Mouse (Mus musculus) hindbrain, postnatal 0 days (tissue): ENCODE measurements at regions not wholly inside any gene's neighbourhood (a gene's known extent, or its start where the extent isn't known, plus 50 kb on each side); places are given as distances from the start of the nearest gene placed in this dataset.

Experiments used
- ATAC-seq: fragments of 200-750 bp; cut with Nextera tagmentation; 2 replicates; pipeline ENCODE4 v1.8.0; 2017; ENCODE audit warnings: mild to moderate bottlenecking, moderate TSS enrichment, moderate library complexity
- DNase-seq: peaks from one replicate; pipeline ENCODE4 v3.0.0-alpha.2; 2015; ENCODE audit warnings: low spot score
- H3K27ac ChIP-seq: fragments of 300-500 bp; sonication (generic); 2 replicates; pipeline ENCODE4 v1.5.1; 2014; ENCODE audit warnings: mild to moderate bottlenecking
- H3K27me3 ChIP-seq: fragments of 300-500 bp; sonication (generic); 2 replicates; pipeline ENCODE4 v1.6.1; 2014; ENCODE audit warnings: low read length, mixed read lengths; ENCODE audit not compliant: insufficient read depth
- H3K36me3 ChIP-seq: fragments of 300-500 bp; sonication (generic); 2 replicates; pipeline ENCODE4 v1.6.1; 2014; ENCODE audit warnings: low read length, mixed read lengths; ENCODE audit not compliant: insufficient read depth
- H3K4me1 ChIP-seq: fragments of 300-500 bp; sonication (generic); 2 replicates; pipeline ENCODE4 v1.6.1; 2014; ENCODE audit warnings: antibody characterized with exemption, low read length, mixed read lengths; ENCODE audit not compliant: insufficient read depth
- H3K4me2 ChIP-seq: fragments of 300-500 bp; sonication (generic); 2 replicates; pipeline ENCODE4 v1.6.1; 2014; ENCODE audit warnings: low read depth, mild to moderate bottlenecking, low read length, moderate library complexity, mixed read lengths
- H3K4me3 ChIP-seq: fragments of 300-500 bp; sonication (generic); 2 replicates; pipeline ENCODE4 v1.5.1; 2014; ENCODE audit warnings: low read length
- H3K9ac ChIP-seq: fragments of 300-500 bp; sonication (generic); replicated peaks from 2 replicates; pipeline ENCODE4 v1.6.1; 2014; ENCODE audit warnings: mild to moderate bottlenecking, low read length, moderate library complexity, mixed read lengths
- H3K9me3 ChIP-seq: fragments of 300-500 bp; sonication (generic); 2 replicates; pipeline ENCODE4 v1.6.1; 2016; ENCODE audit warnings: low read length, mixed read lengths
- CTCF ChIP-seq: IDR thresholded peaks from 2 replicates; pipeline ENCODE4 v1.5.1; 2016; ENCODE audit warnings: antibody characterized with exemption, control low read depth, low read depth
- whole genome bisulfite sequencing: fragments of 180-500 bp; shearing (Covaris S2); extraction: QIAGEN DNeasy Blood & Tissue Kit; methylation state at CpG from one replicate; pipeline ENCODE4 v1.1.7; 2014; 5-methylcytosine and 5-hydroxymethylcytosine counted together

DNA sequence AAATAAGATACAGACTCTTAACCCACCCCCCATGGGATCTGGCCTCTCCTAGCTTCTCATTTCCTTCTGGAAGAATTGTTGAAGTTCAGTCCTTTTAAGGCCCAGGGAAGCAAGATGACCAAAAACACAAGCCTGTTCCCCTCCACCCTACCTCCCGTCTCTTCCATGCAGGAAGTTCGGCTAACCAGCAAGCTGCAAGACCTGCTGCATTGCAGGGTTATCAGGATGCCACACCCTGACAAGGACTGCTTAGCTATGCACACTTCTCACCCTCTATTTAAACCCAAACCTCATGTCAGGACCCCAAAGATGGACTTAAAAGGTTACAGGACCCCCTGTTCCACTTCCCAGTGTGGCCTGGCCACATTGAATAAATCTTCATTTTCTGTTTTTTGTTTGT lies 119.2 kb upstream of the Lemd2 start:
- Histone ChIP-seq H3K4me3 (no peak overlapping the region), H3K9me3 (no peaks in the 10 kb centered on the region), H3K27me3 (no peaks in the 10 kb centered on the region), H3K4me2 (no peak overlapping the region), H3K9ac (no peak overlapping the region), H3K27ac (no peak overlapping the region), H3K36me3 (no peaks in the 10 kb centered on the region), H3K4me1 (no peaks in the 10 kb centered on the region)
- ATAC-seq (no peak), DNase-seq (no peak)
- TF ChIP-seq CTCF = no peak
- 91% methylated on average over 2 of the region's 2 CpGs for WGBS

DNA sequence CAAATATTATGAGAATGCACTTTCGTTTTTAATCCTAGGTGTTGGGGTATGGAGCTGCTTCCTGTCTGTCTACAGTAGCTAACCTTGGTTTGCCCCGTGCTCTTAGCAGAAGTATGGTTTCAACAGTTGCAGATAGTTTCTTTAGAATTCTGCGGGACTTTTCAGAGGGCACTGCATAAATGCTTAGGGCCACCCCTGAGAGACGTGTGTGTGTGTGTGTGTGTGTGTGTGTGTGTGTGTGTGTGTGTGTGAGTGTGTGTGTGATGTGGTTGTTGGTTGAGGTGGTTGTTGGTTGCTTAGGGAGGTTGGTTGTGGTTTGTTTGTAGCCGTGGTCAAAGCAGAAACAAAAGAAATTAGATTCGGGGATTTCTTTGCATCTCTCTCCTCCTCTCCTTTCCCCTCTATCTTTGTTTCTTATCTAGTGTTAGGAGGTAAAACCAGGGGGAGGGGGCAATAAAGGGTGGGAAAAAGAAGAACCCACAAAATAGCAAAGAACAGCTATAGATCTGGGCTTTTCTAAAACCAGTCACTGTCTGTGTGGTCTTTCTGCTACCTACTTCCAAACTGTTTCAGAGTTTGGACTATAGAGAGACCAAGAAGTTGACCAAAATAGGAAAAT lies 118.7 kb upstream of the Lemd2 start:
- Histone ChIP-seq H3K27me3 (no peaks in the 10 kb centered on the region), H3K4me2 (no peak overlapping the region), H3K9ac (no peak overlapping the region), H3K36me3 (no peaks in the 10 kb centered on the region), H3K4me1 (0 out of 2 replicates have a peak, but pooled peaks cover 5% of the 10 kb centered on the region), H3K27ac (no peak overlapping the region), H3K4me3 (no peak overlapping the region), H3K9me3 (no peaks in the 10 kb centered on the region)
- WGBS = 82% methylated on average over 6 of the region's 6 CpGs
- DNase-seq (no peak), ATAC-seq (no peak)
- no peak for TF ChIP-seq CTCF

- Histone ChIP-seq H3K4me1 (peaks cover 28% of the 10 kb centered on the region), H3K4me3 (no peak overlapping the region), H3K27ac (no peak overlapping the region), H3K36me3 (no peaks in the 10 kb centered on the region), H3K4me2 (no peak overlapping the region), H3K27me3 (no peaks in the 10 kb centered on the region), H3K9me3 (no peaks in the 10 kb centered on the region), H3K9ac (no peak overlapping the region)
- WGBS = 77% methylated on average over 7 of the region's 7 CpGs
- no peak for TF ChIP-seq CTCF
- no peak for DNase-seq
- no peak for ATAC-seq
Measured at GRCm38 (mm10) chr17:27318969-27319695, 114.9 kb upstream of the Lemd2 start.

DNA sequence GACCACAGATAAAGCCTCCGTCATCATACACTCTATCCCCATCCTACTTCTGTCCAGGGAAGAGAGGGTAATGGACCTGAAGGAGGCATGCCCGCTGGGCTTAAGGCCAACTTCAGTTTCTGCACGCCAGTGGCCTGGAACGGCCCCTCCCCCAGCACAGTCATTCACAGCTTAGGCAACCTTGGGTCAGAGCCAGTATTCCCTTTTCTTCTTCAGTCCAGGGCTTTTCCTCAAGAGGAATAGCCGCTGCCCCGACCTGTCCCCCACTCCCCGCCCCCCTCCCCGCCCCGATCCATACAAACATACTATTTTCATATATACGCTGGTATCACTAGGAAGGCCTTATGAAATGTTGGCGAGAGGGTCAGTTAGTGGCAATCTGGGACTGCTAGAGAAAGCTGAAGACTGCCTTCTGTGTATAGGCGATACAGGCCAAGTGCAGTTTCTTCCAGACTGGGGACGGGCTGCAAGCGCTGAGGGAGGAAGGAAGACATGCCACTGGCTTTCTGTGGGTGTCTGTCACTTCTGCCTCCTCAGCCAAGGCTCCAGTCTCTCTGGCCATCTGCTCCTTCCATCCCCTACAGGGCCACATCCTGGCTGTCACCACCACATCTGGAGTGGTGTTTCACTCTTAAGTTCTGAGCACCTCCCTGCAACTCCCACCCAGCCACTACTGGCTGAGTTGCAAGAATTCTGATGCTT lies 113.5 kb upstream of the Lemd2 start:
- TF ChIP-seq CTCF = no peak
- no peaks in the 10 kb centered on the region for H3K9me3 ChIP-seq
- H3K9ac ChIP-seq = no peak overlapping the region
- H3K4me2 ChIP-seq = peak overlapping the region; percentile 29; the same call in 1 of the 2 replicates
- DNase-seq (peak; percentile 85), ATAC-seq (peak; percentile 72)
- H3K4me3 ChIP-seq = no peak overlapping the region
- no peaks in the 10 kb centered on the region for H3K36me3 ChIP-seq
- 36% methylated on average over 14 of the region's 14 CpGs for WGBS
- H3K27me3 ChIP-seq = no peaks in the 10 kb centered on the region
- H3K4me1 ChIP-seq = peaks cover 28% of the 10 kb centered on the region
- H3K27ac ChIP-seq = peak overlapping the region; percentile 62

DNA sequence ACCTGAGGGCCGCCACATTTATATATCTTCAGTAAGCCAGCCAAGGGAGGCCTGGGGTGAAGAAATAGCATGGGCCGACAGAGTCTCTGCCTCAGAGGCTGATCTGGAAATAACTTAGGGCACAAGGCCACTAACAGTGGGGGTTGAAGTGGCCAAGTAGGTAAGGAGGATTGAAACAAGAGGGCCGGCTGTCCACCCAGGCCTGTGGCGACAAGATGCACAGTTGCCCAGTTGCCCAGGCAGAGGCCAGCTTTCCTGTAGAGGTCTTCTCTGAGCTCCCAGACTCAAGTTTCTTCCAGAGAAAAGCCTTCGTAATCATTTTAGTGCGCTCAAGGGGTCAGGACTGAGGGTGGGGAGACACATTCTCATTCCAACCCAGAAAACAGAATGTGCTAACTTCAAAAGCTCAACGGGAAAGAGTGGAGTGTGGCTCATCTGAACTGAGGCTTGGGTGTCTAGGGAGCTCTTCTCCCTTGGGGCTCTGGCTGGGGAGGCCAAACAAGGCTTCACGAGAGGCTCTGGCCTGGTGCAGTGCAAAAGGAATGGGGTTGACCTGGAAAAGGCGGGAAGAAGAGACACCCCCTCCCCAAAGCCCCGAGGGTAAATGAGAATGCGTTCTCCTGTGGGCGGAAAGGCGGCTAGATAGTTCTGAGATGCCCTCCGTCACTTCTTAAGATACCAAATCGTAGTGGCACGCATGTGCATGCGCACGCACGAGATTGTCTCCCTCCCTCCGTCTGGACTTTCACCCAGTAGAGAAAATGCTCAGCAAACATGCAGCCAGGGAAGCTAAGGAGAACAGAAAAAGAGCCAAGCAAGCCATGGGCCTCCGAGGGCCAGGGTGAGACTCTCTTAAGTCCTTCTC lies 112.7 kb upstream of the Lemd2 start:
- no peaks in the 10 kb centered on the region for H3K36me3 ChIP-seq
- H3K4me1 ChIP-seq = peaks cover 28% of the 10 kb centered on the region
- H3K27ac ChIP-seq = no peak overlapping the region
- no peak for TF ChIP-seq CTCF
- ATAC-seq (no peak), DNase-seq (no peak)
- H3K9me3 ChIP-seq = no peaks in the 10 kb centered on the region
- H3K27me3 ChIP-seq = no peaks in the 10 kb centered on the region
- WGBS = 68% methylated on average over 21 of the region's 21 CpGs
- 0 out of 2 replicates have a peak overlapping the region, but pooled peaks have one; percentile 29 for H3K4me2 ChIP-seq
- H3K9ac ChIP-seq = no peak overlapping the region
- H3K4me3 ChIP-seq = no peak overlapping the region

GRCm38 (mm10) chr17:27315947-27316628 lies 111.8 kb upstream of the Lemd2 start:
- H3K4me1 ChIP-seq = peaks cover 28% of the 10 kb centered on the region
- no peak overlapping the region for H3K4me3 ChIP-seq
- H3K36me3 ChIP-seq = no peaks in the 10 kb centered on the region
- TF ChIP-seq CTCF = no peak
- H3K4me2 ChIP-seq = no peak overlapping the region
- H3K9me3 ChIP-seq = no peaks in the 10 kb centered on the region
- WGBS = 75% methylated on average over 11 of the region's 11 CpGs
- ATAC-seq (no peak), DNase-seq (no peak)
- H3K27ac ChIP-seq = no peak overlapping the region
- no peaks in the 10 kb centered on the region for H3K27me3 ChIP-seq
- no peak overlapping the region for H3K9ac ChIP-seq
